Mouse (Mus musculus) liver, embryonic 14.5 days (tissue): ENCODE data around the gene Galntl5. TPM values are rescaled to one million over a fixed set of nuclear protein-coding genes. Genes with fewer than 3 reads are reported as not detected.
A peak's percentile ranks its signal among the peaks of the same experiment; 100 is the strongest.

ENCODE experiments used
- ATAC-seq: fragments of 200-750 bp; cut with Nextera tagmentation; 2 replicates; pipeline ENCODE4 v1.8.0; 2017; ENCODE audit warnings: moderate number of reproducible peaks, mild to moderate bottlenecking, moderate library complexity; ENCODE audit not compliant: insufficient read depth
- DNase-seq, 3 experiments: peaks; one replicate each; pipeline ENCODE4 v3.0.0-alpha.2; 2012 to 2013; ENCODE audit warnings: low read depth in 3 of 3, low spot score in 3 of 3
- H3K27ac ChIP-seq: fragments of 300-500 bp; sonication (generic); 2 replicates; pipeline ENCODE4 v1.5.1; 2014; ENCODE audit warnings: moderate library complexity, mild to moderate bottlenecking, control low read depth, inconsistent platforms
- H3K27me3 ChIP-seq: fragments of 300-500 bp; sonication (generic); 2 replicates; pipeline ENCODE4 v1.6.1; 2014; ENCODE audit warnings: mild to moderate bottlenecking, low read length, moderate library complexity; ENCODE audit not compliant: control insufficient read depth, insufficient read depth
- H3K36me3 ChIP-seq: fragments of 300-500 bp; sonication (generic); replicated peaks from 2 replicates; pipeline ENCODE4 v1.6.1; 2014; ENCODE audit warnings: low read depth; ENCODE audit not compliant: control insufficient read depth, insufficient read depth
- H3K4me1 ChIP-seq, 2 experiments: fragments of 200-500 bp in 1 of 2; fragments of 300-500 bp in 1 of 2; sonication (generic) in 1 of 2; replicated peaks; 2 replicates each; pipeline ENCODE4 v1.6.1; 2012 to 2014; ENCODE audit warnings: antibody characterized with exemption in 1 of 2, inconsistent platforms in 1 of 2, low read length in 1 of 2; ENCODE audit not compliant: control insufficient read depth in 2 of 2, insufficient read depth in 2 of 2
- H3K4me2 ChIP-seq: fragments of 300-500 bp; sonication (generic); 2 replicates; pipeline ENCODE4 v1.6.1; 2014; ENCODE audit warnings: low read depth, mild to moderate bottlenecking, control low read depth, moderate library complexity
- H3K4me3 ChIP-seq, 2 experiments: fragments of 200-500 bp in 1 of 2; fragments of 300-500 bp in 1 of 2; sonication (generic) in 1 of 2; 2 replicates each; pipeline ENCODE4 v1.5.1; 2012 to 2014; ENCODE audit warnings: low read depth in 2 of 2, low read length in 2 of 2, mild to moderate bottlenecking in 2 of 2, control low read depth in 1 of 2, inconsistent platforms in 1 of 2, moderate library complexity in 1 of 2; ENCODE audit not compliant: insufficient read depth in 1 of 2
- H3K9ac ChIP-seq: fragments of 300-500 bp; sonication (generic); replicated peaks from 2 replicates; pipeline ENCODE4 v1.6.1; 2014; ENCODE audit warnings: mild to moderate bottlenecking, control low read depth, moderate library complexity
- H3K9me3 ChIP-seq: fragments of 300-500 bp; sonication (generic); 2 replicates; pipeline ENCODE4 v1.6.1; 2016; ENCODE audit warnings: low read length, mixed read lengths; ENCODE audit not compliant: control insufficient read depth
- CTCF ChIP-seq: IDR thresholded peaks from 2 replicates; pipeline ENCODE4 v1.5.1; 2016; ENCODE audit warnings: antibody characterized with exemption, low read depth, control low read depth
- EP300 ChIP-seq: IDR thresholded peaks from 2 replicates; pipeline ENCODE4 v1.6.1; 2016; ENCODE audit warnings: antibody characterized with exemption, low read depth
- WGBS: fragments of 180-500 bp; shearing (Covaris S2); extraction: QIAGEN DNeasy Blood & Tissue Kit; methylation state at CpG from one replicate; pipeline ENCODE4 v1.1.7; 2014; ENCODE audit not compliant: insufficient replicate concordance; 5-methylcytosine and 5-hydroxymethylcytosine counted together
- polyA plus RNA-seq, 2 experiments: library from polyadenylated mRNA; depleted of rRNA in 1 of 2; stranded (reverse) in 1 of 2; unstranded in 1 of 2; fragments of >200 nt; fragmentation: Nextera tagmentation in 1 of 2; extraction: Ambion mirVana in 1 of 2; gene quantifications; 2 replicates each; pipeline versions ENCODE4 v1.2.1 to v1.2.3; 2012 to 2014

Galntl5 gene
- polyA plus RNA-seq, 2 experiments: not detected

- ATAC-seq: no peak
- H3K9ac ChIP-seq: no peak overlapping the region
- H3K9me3 ChIP-seq: no peaks in the 10 kb centered on the region
- peak in 1 of 3 experiments; percentile 3 for DNase-seq
- no peak overlapping the region for H3K27ac ChIP-seq
- peaks cover 0 to 4% of the 10 kb centered on the region in 2 experiments; a peak in 1 of 4 replicates for H3K4me1 ChIP-seq
- TF ChIP-seq EP300 (no peak), CTCF (no peak)
- WGBS: 58% methylated on average over 3 of the region's 3 CpGs
- no peak overlapping the region for H3K4me3 ChIP-seq
- H3K27me3 ChIP-seq: no peaks in the 10 kb centered on the region
- no peaks in the 10 kb centered on the region for H3K36me3 ChIP-seq
- no peak overlapping the region for H3K4me2 ChIP-seq
Measured at GRCm38 (mm10) chr5:25247036-25247435, 65.8 kb downstream of the Galntl5 start.

GRCm38 (mm10) chr5:25252423-25252822 is 71.2 kb downstream of the Galntl5 start:
- DNase-seq (peak in 2 of 3 experiments; percentile 1 to 11), ATAC-seq (no peak)
- no peak for TF ChIP-seq CTCF
- TF ChIP-seq EP300: no peak
- Histone ChIP-seq H3K9ac (no peak overlapping the region), H3K9me3 (no peaks in the 10 kb centered on the region), H3K27me3 (no peaks in the 10 kb centered on the region), H3K36me3 (no peaks in the 10 kb centered on the region), H3K4me1 (peaks cover 0 to 6% of the 10 kb centered on the region in 2 experiments; a peak in 1 of 4 replicates), H3K4me2 (no peak overlapping the region), H3K27ac (no peak overlapping the region), H3K4me3 (no peak overlapping the region)
- 52% methylated on average over 2 of the region's 2 CpGs for WGBS

GRCm38 (mm10) chr5:25252825-25253544 is 71.7 kb downstream of the Galntl5 start:
- no peak overlapping the region for H3K4me3 ChIP-seq
- ATAC-seq (no peak), DNase-seq (no peak)
- TF ChIP-seq EP300: no peak
- no peak for TF ChIP-seq CTCF
- no peaks in the 10 kb centered on the region for H3K27me3 ChIP-seq
- no peak overlapping the region for H3K9ac ChIP-seq
- H3K36me3 ChIP-seq: no peaks in the 10 kb centered on the region
- peaks cover 0 to 6% of the 10 kb centered on the region in 2 experiments; a peak in 1 of 4 replicates for H3K4me1 ChIP-seq
- WGBS: 64% methylated on average over 8 of the region's 8 CpGs
- H3K4me2 ChIP-seq: no peak overlapping the region
- H3K9me3 ChIP-seq: no peaks in the 10 kb centered on the region
- H3K27ac ChIP-seq: no peak overlapping the region

GRCm38 (mm10) chr5:25254491-25254890 is 73.2 kb downstream of the Galntl5 start:
- no peak for TF ChIP-seq CTCF
- no peak for TF ChIP-seq EP300
- no peaks in the 10 kb centered on the region for H3K36me3 ChIP-seq
- H3K9me3 ChIP-seq: no peaks in the 10 kb centered on the region
- H3K27ac ChIP-seq: no peak overlapping the region
- DNase-seq (no peak), ATAC-seq (no peak)
- no peak overlapping the region for H3K4me2 ChIP-seq
- peaks cover 0 to 6% of the 10 kb centered on the region in 2 experiments; a peak in 1 of 4 replicates for H3K4me1 ChIP-seq
- H3K27me3 ChIP-seq: no peaks in the 10 kb centered on the region
- WGBS: 70% methylated on average over 4 of the region's 4 CpGs
- no peak overlapping the region for H3K9ac ChIP-seq
- no peak overlapping the region for H3K4me3 ChIP-seq

- TF ChIP-seq CTCF (no peak), EP300 (no peak)
- ATAC-seq (no peak), DNase-seq (no peak)
- Histone ChIP-seq H3K27me3 (no peaks in the 10 kb centered on the region), H3K4me2 (no peak overlapping the region), H3K9me3 (no peaks in the 10 kb centered on the region), H3K4me3 (no peak overlapping the region), H3K9ac (no peak overlapping the region), H3K4me1 (peaks cover 0 to 6% of the 10 kb centered on the region in 2 experiments; a peak in 1 of 4 replicates), H3K36me3 (no peaks in the 10 kb centered on the region), H3K27ac (no peak overlapping the region)
- WGBS: 68% methylated on average over 2 of the region's 2 CpGs
Measured at GRCm38 (mm10) chr5:25256686-25257085, 75.4 kb downstream of the Galntl5 start.
